Mouse (Mus musculus): ENCODE data around the gene Cops7a. TPM values are rescaled to one million over a fixed set of nuclear protein-coding genes. Genes with fewer than 3 reads are reported as not detected.

The Cops7a gene
- polyA plus RNA-seq, 1 experiment from 2014 or later, result 141 TPM

- Histone ChIP-seq H3K4me2 (ENCODE audit: low read depth, low read length) (peak within 1 kb of the TSS; percentile 99), H3K27ac (replicated peaks; ENCODE audit: low read depth, low read length) (peak within 1 kb of the TSS; percentile 100), H3K4me1 (ENCODE audit: control insufficient read depth, insufficient read depth, low read length) (peaks cover 41% of the 10 kb centered on the region), H3K9ac (ENCODE audit: low read depth, low read length) (peak within 1 kb of the TSS; percentile 46), H3K4me3 (ENCODE audit: low read depth, low read length) (peak within 1 kb of the TSS; percentile 28), H3K27me3 (replicated peaks; ENCODE audit: control insufficient read depth, insufficient read depth, low read length) (no peaks in the 10 kb centered on the region), H3K36me3 (ENCODE audit: control insufficient read depth, insufficient read depth, low read length) (peaks cover 2% of the 10 kb centered on the region), H3K9me3 (ENCODE audit: control insufficient read depth, low read length) (no peaks in the 10 kb centered on the region)
- ATAC-seq (ENCODE audit: low read depth), result peak; percentile 87
- WGBS, result under 1% methylated on average over 13 of the region's 13 CpGs
- peak; percentile 98 for DNase-seq (ENCODE audit: low spot score)
These were observed 45.5 kb downstream of the Cops7a start, which contains the start of gene Ptms for GRCm38 (mm10) chr6:124919695-124920317. TSS of gene Ptms (minus strand) at chr6:124920103.

GRCm38 (mm10) chr6:124918890-124919627 lies 46.3 kb downstream of the Cops7a start:
- peak overlapping the region; percentile 93 for H3K4me3 ChIP-seq (ENCODE audit: low read depth, low read length)
- H3K4me2 ChIP-seq (ENCODE audit: low read depth, low read length), result peak overlapping the region; percentile 99
- peak overlapping the region; percentile 39; the same call in 1 of the 2 replicates for H3K9ac ChIP-seq (ENCODE audit: low read depth, low read length)
- H3K36me3 ChIP-seq (ENCODE audit: control insufficient read depth, insufficient read depth, low read length), result peaks cover 9% of the 10 kb centered on the region
- H3K4me1 ChIP-seq (ENCODE audit: control insufficient read depth, insufficient read depth, low read length), result peaks cover 42% of the 10 kb centered on the region
- ATAC-seq (ENCODE audit: low read depth) (no peak), DNase-seq (ENCODE audit: low spot score) (no peak)
- peak overlapping the region; percentile 100 for H3K27ac ChIP-seq (replicated peaks; ENCODE audit: low read depth, low read length)
- H3K9me3 ChIP-seq (ENCODE audit: control insufficient read depth, low read length), result no peaks in the 10 kb centered on the region
- no peaks in the 10 kb centered on the region for H3K27me3 ChIP-seq (replicated peaks; ENCODE audit: control insufficient read depth, insufficient read depth, low read length)
- 23% methylated on average over 13 of the region's 14 CpGs for WGBS

GRCm38 (mm10) chr6:124918331-124918690 lies 47.0 kb downstream of the Cops7a start:
- H3K9ac ChIP-seq (ENCODE audit: low read depth, low read length), result peak overlapping the region; percentile 99
- H3K4me2 ChIP-seq (ENCODE audit: low read depth, low read length), result peak overlapping the region; percentile 99
- H3K36me3 ChIP-seq (ENCODE audit: control insufficient read depth, insufficient read depth, low read length), result peaks cover 17% of the 10 kb centered on the region
- H3K9me3 ChIP-seq (ENCODE audit: control insufficient read depth, low read length), result no peaks in the 10 kb centered on the region
- peaks cover 42% of the 10 kb centered on the region for H3K4me1 ChIP-seq (ENCODE audit: control insufficient read depth, insufficient read depth, low read length)
- ATAC-seq (ENCODE audit: low read depth) (no peak), DNase-seq (ENCODE audit: low spot score) (no peak)
- peak overlapping the region; percentile 93 for H3K4me3 ChIP-seq (ENCODE audit: low read depth, low read length)
- H3K27ac ChIP-seq (replicated peaks; ENCODE audit: low read depth, low read length), result peak overlapping the region; percentile 100
- no peaks in the 10 kb centered on the region for H3K27me3 ChIP-seq (replicated peaks; ENCODE audit: control insufficient read depth, insufficient read depth, low read length)
- WGBS, result 7% methylated on average over 7 of the region's 7 CpGs

- WGBS, result under 1% methylated on average over 33 of the region's 89 CpGs
- H3K4me3 ChIP-seq (ENCODE audit: low read depth, low read length), result peak overlapping the region; percentile 93
- peak overlapping the region; percentile 100 for H3K27ac ChIP-seq (replicated peaks; ENCODE audit: low read depth, low read length)
- H3K9me3 ChIP-seq (ENCODE audit: control insufficient read depth, low read length), result no peaks in the 10 kb centered on the region
- ATAC-seq (ENCODE audit: low read depth) (peak; percentile 70), DNase-seq (ENCODE audit: low spot score) (peak; percentile 98)
- peaks cover 23% of the 10 kb centered on the region for H3K36me3 ChIP-seq (ENCODE audit: control insufficient read depth, insufficient read depth, low read length)
- H3K4me2 ChIP-seq (ENCODE audit: low read depth, low read length), result peak overlapping the region; percentile 99
- H3K9ac ChIP-seq (ENCODE audit: low read depth, low read length), result peak overlapping the region; percentile 99
- peaks cover 42% of the 10 kb centered on the region for H3K4me1 ChIP-seq (ENCODE audit: control insufficient read depth, insufficient read depth, low read length)
- no peaks in the 10 kb centered on the region for H3K27me3 ChIP-seq (replicated peaks; ENCODE audit: control insufficient read depth, insufficient read depth, low read length)
These were observed 47.6 kb downstream of the Cops7a start for GRCm38 (mm10) chr6:124917518-124918330.

GRCm38 (mm10) chr6:124916695-124917517 lies 48.4 kb downstream of the Cops7a start:
- Histone ChIP-seq H3K27ac (replicated peaks; ENCODE audit: low read depth, low read length) (peak overlapping the region; percentile 100), H3K27me3 (replicated peaks; ENCODE audit: control insufficient read depth, insufficient read depth, low read length) (no peaks in the 10 kb centered on the region), H3K4me1 (ENCODE audit: control insufficient read depth, insufficient read depth, low read length) (peaks cover 42% of the 10 kb centered on the region), H3K9me3 (ENCODE audit: control insufficient read depth, low read length) (no peaks in the 10 kb centered on the region), H3K9ac (ENCODE audit: low read depth, low read length) (peak overlapping the region; percentile 99), H3K4me2 (ENCODE audit: low read depth, low read length) (peak overlapping the region; percentile 99), H3K4me3 (ENCODE audit: low read depth, low read length) (peak overlapping the region; percentile 93), H3K36me3 (ENCODE audit: control insufficient read depth, insufficient read depth, low read length) (peaks cover 27% of the 10 kb centered on the region)
- peak; percentile 88 for DNase-seq (ENCODE audit: low spot score)
- peak; percentile 72 for ATAC-seq (ENCODE audit: low read depth)
- WGBS, result under 1% methylated on average over 31 of the region's 67 CpGs

GRCm38 (mm10) chr6:124915942-124916694 lies 49.2 kb downstream of the Cops7a start:
- peaks cover 27% of the 10 kb centered on the region for H3K36me3 ChIP-seq (ENCODE audit: control insufficient read depth, insufficient read depth, low read length)
- H3K4me2 ChIP-seq (ENCODE audit: low read depth, low read length), result peak overlapping the region; percentile 99
- ATAC-seq (ENCODE audit: low read depth) (no peak), DNase-seq (ENCODE audit: low spot score) (peak; percentile 50)
- peaks cover 36% of the 10 kb centered on the region for H3K4me1 ChIP-seq (ENCODE audit: control insufficient read depth, insufficient read depth, low read length)
- peak overlapping the region; percentile 100 for H3K27ac ChIP-seq (replicated peaks; ENCODE audit: low read depth, low read length)
- peak overlapping the region; percentile 99 for H3K9ac ChIP-seq (ENCODE audit: low read depth, low read length)
- 5% methylated on average over 12 of the region's 12 CpGs for WGBS
- H3K27me3 ChIP-seq (replicated peaks; ENCODE audit: control insufficient read depth, insufficient read depth, low read length), result no peaks in the 10 kb centered on the region
- H3K9me3 ChIP-seq (ENCODE audit: control insufficient read depth, low read length), result no peaks in the 10 kb centered on the region
- H3K4me3 ChIP-seq (ENCODE audit: low read depth, low read length), result peak overlapping the region; percentile 93

GRCm38 (mm10) chr6:124915160-124915941 lies 50.0 kb downstream of the Cops7a start:
- H3K9me3 ChIP-seq (ENCODE audit: control insufficient read depth, low read length), result no peaks in the 10 kb centered on the region
- H3K9ac ChIP-seq (ENCODE audit: low read depth, low read length), result peak overlapping the region; percentile 99
- H3K36me3 ChIP-seq (ENCODE audit: control insufficient read depth, insufficient read depth, low read length), result peaks cover 27% of the 10 kb centered on the region
- H3K4me1 ChIP-seq (ENCODE audit: control insufficient read depth, insufficient read depth, low read length), result peaks cover 28% of the 10 kb centered on the region
- 15% methylated on average over 22 of the region's 22 CpGs for WGBS
- H3K4me3 ChIP-seq (ENCODE audit: low read depth, low read length), result peak overlapping the region; percentile 93
- ATAC-seq (ENCODE audit: low read depth) (no peak), DNase-seq (ENCODE audit: low spot score) (peak; percentile 50)
- no peaks in the 10 kb centered on the region for H3K27me3 ChIP-seq (replicated peaks; ENCODE audit: control insufficient read depth, insufficient read depth, low read length)
- H3K27ac ChIP-seq (replicated peaks; ENCODE audit: low read depth, low read length), result peak overlapping the region; percentile 100; the same call in 1 of the 2 replicates
- H3K4me2 ChIP-seq (ENCODE audit: low read depth, low read length), result peak overlapping the region; percentile 99

Measured in embryonic facial prominence, embryonic 14.5 days (tissue).